Mouse (Mus musculus) lung, adult 2 months (tissue): Measurements from ENCODE around the gene Sp140.

Experiments
- CTCF ChIP-seq: fragments of 200-500 bp; IDR thresholded peaks from 2 replicates; pipeline ENCODE4 v1.5.1; 2011; ENCODE audit warnings: mild to moderate bottlenecking, low read length, control low read depth; ENCODE audit not compliant: insufficient read depth
- POLR2A ChIP-seq: fragments of 200-500 bp; IDR thresholded peaks from 2 replicates; pipeline ENCODE4 v1.6.1; 2011; ENCODE audit warnings: low read depth, mild to moderate bottlenecking, control low read depth, low read length, borderline replicate concordance; ENCODE audit errors: extremely low read depth

DNA sequence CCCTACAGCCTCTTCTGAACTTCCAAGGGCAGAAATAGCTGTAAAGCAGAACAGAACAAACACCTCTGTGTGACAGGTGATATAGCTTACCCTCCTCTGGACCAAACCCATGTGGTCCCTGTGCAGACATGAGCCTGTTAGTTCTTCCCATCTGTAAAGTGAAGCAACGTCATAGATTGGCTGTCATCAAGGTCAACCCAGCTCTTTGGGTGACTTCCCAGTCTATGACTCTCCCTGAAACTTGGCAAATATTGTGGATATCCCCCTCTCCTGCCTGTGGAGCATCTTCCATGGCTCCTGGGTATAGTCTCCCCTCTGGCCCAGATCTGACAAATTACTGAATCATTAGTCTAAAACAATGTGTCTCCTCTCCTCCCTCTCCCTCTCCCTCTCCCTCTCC, 92.1 kb downstream of the Sp140 start:
- no peak for TF ChIP-seq CTCF
- no peak for TF ChIP-seq POLR2A
